Mouse (Mus musculus): Measurements from ENCODE around the gene Immp2l.

The Immp2l gene

DNA sequence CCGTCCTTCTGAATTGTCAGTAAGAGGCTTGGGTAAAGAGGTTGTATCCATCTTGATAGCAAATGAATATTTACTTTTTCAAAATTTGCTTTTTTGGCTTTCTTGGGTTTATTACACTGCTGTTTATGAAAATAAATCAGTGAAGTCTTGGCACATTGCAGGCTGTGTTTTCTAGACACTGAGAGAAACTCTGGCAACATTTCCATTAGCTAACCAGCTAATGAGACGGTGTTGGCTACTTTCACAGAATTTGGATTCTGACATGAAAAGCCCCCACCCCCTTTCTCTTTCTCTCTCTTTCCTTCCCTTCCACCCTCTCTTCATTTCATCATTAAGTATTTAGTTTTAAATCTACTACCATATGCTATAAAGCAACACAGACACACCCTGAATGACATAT is 496.4 kb downstream of the Immp2l start:
- DNase-seq (ENCODE audit: low spot score in 2 of 2): no peak

- DNase-seq (ENCODE audit: low spot score in 2 of 2): no peak
These were observed 497.8 kb downstream of the Immp2l start for GRCm38 (mm10) chr12:41521671-41522070.

- DNase-seq (ENCODE audit: low spot score in 2 of 2): no peak
These were observed 502.8 kb downstream of the Immp2l start for GRCm38 (mm10) chr12:41526688-41527087.

- no peak for DNase-seq (ENCODE audit: low spot score in 2 of 2)
These were observed 504.5 kb downstream of the Immp2l start for GRCm38 (mm10) chr12:41528410-41528809.

DNA sequence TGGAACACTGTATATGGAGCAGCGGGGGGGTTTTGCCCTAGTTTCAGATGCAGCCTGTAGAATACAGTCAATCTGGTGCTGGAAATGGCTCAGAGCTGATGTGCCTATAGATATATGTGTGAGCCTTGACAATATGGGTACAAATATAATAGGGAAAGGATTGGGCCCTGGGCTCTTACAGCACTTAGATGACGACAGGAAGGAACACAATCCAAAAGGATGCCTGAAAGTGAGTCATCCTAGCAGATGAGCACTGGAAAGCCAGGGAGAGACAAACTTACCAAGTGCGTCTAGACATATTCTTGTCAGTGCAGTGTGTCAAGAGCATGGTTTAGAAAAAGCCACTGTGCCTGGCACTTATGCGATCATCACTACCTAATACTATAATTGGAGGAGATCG is 516.1 kb downstream of the Immp2l start:
- DNase-seq (ENCODE audit: low spot score in 2 of 2): no peak

- DNase-seq (ENCODE audit: low spot score in 2 of 2): no peak
These were observed 527.7 kb downstream of the Immp2l start for GRCm38 (mm10) chr12:41551578-41551977.

DNA sequence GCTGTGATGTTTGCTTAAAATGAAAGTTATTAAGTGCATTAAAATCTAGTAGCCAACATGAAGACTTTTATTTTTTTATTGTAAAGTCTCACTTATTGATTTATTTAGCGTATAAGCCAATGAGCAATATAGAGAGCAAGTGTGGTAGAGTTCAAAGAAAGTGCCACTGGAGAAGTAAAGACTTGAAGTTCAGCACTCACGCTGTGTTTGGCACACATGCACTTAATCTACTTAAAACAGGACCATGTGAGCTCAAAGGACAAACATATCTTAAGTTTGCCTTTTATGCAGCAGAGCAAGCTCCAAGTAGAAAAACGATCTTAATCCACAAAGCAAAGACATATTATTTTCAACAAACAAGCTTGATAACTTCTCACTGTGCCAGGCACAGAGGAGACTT is 533.9 kb downstream of the Immp2l start:
- no peak for DNase-seq (ENCODE audit: low spot score in 2 of 2)

GRCm38 (mm10) chr12:41558956-41559735 is 535.3 kb downstream of the Immp2l start:
- no peak for DNase-seq (ENCODE audit: low spot score in 2 of 2)

GRCm38 (mm10) chr12:41565540-41566432 is 541.9 kb downstream of the Immp2l start:
- peak in 1 of 2 experiments; percentile 4 for DNase-seq (ENCODE audit: low spot score in 2 of 2)

- no peak for DNase-seq (ENCODE audit: low spot score in 2 of 2)
These were observed 542.5 kb downstream of the Immp2l start for GRCm38 (mm10) chr12:41566433-41566794.

DNA sequence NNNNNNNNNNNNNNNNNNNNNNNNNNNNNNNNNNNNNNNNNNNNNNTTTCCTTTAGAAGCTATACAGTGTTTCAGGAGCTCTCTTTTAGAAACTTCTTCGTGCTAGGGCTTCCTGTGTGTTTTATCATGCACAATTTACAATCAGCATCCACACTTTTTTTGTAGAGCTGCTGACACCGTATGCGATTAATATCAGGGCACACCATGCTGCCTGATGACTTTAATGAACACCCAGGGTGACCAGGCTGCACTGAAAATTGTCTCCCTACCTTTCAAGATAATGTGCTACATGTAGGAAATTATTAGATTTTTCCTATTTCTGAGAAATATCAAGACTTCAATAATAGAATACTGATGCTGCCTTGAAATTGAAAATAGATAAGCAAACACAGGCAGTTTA is 549.9 kb downstream of the Immp2l start:
- DNase-seq (ENCODE audit: low spot score in 2 of 2): no peak

DNA sequence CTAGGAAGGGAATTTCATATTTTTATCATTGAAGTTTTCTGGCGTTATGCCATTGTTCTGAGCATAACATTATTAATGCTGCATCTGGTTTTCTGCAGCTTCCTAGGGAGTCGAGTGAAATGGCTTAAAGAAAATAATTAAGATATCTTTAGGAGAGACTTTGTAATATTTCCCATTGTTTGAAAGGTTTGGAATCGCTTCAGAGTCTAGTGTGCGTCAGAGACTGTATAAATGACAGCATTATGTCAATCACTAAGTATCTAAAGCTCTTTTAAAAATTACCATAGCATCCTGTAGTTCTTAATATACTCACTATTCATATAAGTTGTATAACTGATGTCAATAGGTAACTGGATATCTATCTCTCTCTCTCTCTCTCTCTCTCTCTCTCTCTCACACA is 551.3 kb downstream of the Immp2l start:
- DNase-seq (ENCODE audit: low spot score in 2 of 2): no peak

DNA sequence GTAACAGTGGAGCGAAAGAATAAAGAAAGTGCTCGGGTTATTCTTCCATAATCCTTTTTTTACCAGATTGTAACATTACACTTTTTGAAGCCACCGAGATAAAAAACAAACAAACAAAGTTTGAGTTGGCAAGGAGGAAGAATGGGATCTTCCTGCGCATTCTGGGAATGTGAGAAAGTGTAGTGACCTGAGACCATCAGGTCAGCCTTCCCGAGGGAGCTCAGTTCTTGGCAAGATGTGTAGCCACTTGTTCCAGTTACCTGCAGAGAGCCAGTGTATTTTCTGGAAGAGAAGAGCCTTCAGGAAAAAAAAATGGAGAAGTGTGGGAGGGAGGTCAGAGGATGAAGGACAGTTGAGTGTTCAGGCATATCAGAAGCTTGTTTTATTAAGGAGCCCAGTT is 569.5 kb downstream of the Immp2l start:
- DNase-seq (ENCODE audit: low spot score in 2 of 2): no peak

DNA sequence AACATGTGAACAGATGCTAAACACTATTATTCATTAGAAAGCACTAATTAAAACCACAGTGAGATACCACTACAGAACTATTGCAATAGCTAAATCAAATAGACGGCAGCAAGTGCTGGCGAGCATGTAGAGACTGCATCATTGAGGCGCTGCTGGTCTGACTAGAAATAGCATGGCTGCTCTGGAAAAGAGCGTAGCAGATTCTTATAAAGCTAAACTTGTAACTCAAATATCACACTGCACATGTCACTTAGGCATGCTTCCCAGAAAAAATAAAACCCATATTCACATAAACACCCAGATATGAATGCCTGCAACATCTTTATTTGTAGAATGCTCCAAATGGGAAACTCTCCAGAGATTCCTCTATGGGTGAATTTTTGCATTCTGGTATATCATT is 570.1 kb downstream of the Immp2l start:
- no peak for DNase-seq (ENCODE audit: low spot score in 2 of 2)

DNA sequence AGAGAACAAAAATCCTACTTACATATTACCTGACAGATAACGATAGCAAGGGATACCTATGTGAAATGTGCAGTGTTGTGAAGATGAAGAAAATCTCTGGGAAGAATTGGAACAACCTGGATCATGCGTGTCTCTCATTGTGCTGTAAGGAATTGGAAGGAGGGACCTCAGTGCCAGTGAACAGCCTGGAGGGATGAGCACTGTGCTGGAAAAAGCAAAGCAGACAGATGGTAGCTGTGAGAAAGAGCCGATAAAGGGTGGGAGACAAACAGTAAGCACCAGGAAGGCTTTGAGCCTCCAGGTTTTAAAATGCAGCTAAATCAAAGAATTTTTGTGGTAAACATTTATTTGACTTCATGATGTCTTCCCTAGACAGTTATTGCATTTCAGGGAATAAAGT is 591.4 kb downstream of the Immp2l start:
- no peak for DNase-seq (ENCODE audit: low spot score in 2 of 2)

GRCm38 (mm10) chr12:41621341-41621740 is 597.5 kb downstream of the Immp2l start:
- DNase-seq (ENCODE audit: low spot score in 2 of 2): no peak

DNA sequence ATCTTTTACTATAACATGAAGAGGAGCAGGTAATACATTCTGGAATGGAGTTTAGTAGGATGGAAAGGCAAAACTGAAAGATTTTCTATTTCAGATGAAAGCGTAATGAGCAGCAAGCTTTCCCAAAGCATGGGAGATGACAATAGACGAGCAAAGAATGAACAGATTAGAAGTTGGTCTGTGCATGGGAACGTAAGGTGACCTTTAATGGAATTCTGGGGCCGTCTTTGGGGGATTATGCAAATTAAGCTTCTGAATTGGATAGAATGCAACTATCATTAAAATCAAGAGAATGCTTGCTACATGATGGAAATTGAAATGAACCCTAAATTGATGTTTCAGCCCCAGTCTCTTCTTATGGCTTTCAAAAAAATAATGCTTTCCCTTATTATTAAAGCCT is 619.4 kb downstream of the Immp2l start:
- DNase-seq (ENCODE audit: low spot score in 2 of 2): no peak

- DNase-seq (ENCODE audit: low spot score in 2 of 2): no peak
These were observed 621.1 kb downstream of the Immp2l start for GRCm38 (mm10) chr12:41644802-41645551.

DNA sequence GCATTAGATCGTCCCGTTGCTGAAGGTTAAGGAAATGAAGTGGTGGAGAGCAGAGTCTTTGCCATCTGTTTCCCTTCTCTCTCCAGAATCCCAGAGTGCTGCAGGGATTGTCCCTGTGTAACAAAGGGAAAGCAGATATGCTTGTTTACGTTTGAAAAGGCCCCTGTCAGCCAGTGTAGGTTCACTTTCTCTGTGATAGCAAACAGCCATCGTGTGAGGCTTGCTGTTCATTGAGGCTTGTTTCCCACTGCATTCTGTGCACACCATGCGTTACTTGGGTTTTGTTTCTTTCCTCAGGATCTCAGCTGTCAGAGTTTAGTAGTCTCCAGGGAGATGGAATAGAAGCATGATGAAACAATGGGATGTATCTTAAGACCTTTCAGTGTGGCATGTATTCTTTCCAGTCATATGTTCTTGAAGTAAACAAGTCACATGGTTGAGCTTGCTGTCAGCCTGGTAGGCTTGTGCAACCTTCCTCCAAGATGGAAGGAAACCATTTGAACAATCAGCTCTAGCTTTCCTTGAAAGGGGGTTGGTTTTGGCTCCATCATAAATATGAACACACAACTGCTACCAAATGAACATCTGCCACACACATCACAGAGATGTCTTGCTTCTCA is 623.2 kb downstream of the Immp2l start:
- no peak for DNase-seq (ENCODE audit: low spot score in 2 of 2)

DNA sequence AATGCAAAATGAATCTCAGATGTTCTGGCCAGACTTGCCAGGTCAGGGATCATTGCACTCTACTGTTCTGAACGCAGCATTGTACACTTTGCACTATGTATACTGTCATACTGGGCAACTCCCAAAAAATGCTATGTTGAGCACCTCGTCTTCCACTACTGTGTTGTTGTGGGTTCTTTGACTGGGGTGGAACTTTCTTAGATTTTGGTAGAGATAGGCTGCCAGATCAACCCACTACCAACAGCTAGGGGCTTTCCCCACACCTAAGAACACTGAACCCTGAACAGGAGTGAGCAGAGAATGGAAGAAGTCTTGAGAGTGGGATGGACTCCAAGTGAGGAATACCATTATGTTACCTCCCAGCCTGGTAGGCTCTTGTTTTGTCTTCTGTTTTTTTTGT is 623.8 kb downstream of the Immp2l start:
- no peak for DNase-seq (ENCODE audit: low spot score in 2 of 2)

GRCm38 (mm10) chr12:41649826-41650541 is 626.1 kb downstream of the Immp2l start:
- DNase-seq (ENCODE audit: low spot score in 2 of 2): no peak

Data from thymus, postnatal 10 days (tissue).